Mouse (Mus musculus) kidney, postnatal 10 days (tissue): ENCODE data around the gene Coq8a.

Experiments used
- DNase-seq: peaks from one replicate; pipeline ENCODE4 v3.0.0; 2021; ENCODE audit warnings: mixed read lengths

Gene Coq8a

GRCm38 (mm10) chr1:180198959-180199714 is at the start of gene Coq8a:
Gene Coq8a, minus strand, starts transcription at chr1:180199602.
- no peak for DNase-seq

GRCm38 (mm10) chr1:180248593-180249146 is 49.3 kb upstream of the Coq8a start:
- DNase-seq, result no peak

DNA sequence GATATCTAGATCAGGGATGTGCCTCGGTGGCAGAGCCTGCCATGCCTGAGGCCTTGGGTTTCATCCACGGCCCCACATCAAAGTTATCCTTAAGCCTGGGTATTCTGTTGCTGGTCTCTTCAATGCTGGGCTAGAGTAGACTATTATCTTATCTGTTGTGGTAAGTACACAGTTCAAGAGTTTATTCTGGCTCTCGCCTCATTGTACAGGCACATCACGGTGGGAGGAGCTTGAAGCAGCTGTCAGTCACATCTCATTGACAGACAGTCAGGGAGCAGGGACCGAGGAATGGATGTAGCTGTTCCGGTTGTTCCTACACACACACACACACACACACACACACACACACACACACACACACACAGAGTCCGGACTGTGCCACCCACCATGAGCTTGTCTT is 48.5 kb upstream of the Coq8a start:
- DNase-seq, result no peak

DNA sequence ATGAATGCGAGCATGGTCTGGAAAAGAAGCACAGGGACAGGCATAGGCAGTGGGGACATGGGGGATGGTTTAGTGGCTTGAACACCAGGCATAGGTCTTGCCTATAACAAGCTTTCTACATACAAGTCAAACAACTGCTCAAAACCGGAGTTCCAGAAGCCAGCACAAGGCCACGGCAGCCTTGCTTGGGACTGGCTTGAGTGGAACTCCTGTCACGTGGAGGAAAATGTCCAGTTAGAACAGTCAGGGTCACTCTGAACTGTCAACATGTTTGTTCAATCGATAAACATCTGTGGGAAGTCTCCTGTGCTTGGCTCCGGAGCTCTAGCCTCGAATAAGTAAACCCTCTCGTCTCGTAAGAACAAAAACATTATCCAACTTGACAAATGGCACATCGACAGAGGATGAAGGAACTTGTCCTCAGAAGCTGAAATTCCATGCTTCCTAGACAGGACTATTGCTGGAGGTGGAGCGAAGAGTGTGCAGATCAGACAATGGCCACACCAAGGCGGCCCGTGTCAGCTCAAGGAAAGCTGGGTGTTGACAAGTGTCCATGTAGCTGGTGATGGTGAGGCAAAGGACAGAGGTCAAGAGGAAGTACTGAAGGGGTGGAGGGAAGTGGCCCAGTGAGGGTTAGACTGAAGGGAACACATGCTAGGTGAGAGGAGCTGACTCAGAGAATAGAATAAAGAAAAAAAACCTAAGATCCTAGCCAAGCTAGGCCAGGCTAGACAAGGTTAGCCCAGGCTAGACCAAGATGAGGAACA is 46.5 kb upstream of the Coq8a start:
- no peak for DNase-seq

- DNase-seq, result no peak
Observed at GRCm38 (mm10) chr1:180231729-180232128, 32.3 kb upstream of the Coq8a start.

DNA sequence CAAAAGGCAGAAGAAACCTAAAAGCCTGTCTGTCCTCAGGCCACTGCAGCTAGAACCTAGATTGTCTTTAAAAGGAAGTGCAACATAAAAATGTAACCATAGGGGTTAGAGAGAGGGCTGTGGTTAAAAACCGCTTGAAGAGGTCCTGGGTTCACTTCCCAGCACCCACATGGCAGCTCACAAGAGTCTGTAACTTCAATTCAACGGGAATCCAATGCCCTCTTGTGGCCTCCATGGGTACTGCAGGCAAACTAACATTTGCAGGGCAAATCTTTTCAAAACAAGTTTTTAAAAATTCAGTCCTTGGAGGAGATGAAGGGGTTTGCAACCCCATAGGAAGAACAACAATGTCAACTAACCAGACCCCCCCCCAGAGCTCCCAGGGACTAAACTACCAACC is 31.2 kb upstream of the Coq8a start:
- peak; percentile 38 for DNase-seq

DNA sequence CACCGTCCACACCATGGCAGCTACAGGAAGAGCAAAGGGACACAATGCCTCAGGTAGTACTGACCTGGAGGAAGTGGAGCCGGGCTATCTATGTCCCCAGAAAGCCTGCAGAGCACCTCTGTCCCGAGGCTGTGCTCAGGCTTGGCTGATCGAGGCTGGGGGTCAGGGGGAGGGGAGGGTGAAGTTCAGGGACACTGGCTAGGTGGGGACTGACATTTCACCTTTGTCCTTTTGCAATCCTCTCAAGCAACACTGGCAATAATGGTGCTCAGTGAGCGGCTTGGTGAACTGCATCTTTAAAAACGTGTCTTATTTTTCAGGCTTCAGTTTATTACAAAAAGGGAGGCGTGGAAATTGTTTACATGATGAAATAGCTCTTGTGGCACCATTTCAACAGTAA is 30.5 kb upstream of the Coq8a start:
- DNase-seq, result no peak

DNA sequence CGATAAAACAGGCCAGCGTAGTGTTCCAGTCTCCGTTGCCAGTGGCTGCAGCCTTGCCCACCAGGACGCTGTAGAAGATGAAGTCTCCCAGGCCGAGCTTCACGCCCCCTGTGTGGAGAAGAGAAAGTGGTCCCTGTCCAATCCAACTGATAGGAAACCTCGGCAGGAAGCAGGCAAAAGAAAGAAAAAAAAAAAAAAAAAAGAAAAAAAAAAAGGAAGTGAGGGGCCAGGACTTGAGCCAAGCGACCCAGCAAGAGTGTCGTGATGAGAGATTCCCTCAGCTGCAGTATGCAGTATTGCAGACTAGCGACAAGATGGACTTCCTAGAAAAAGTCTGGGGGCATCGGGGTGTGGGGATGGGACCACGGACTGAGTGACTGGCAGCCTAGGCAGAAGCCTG is 29.5 kb upstream of the Coq8a start:
- no peak for DNase-seq

DNA sequence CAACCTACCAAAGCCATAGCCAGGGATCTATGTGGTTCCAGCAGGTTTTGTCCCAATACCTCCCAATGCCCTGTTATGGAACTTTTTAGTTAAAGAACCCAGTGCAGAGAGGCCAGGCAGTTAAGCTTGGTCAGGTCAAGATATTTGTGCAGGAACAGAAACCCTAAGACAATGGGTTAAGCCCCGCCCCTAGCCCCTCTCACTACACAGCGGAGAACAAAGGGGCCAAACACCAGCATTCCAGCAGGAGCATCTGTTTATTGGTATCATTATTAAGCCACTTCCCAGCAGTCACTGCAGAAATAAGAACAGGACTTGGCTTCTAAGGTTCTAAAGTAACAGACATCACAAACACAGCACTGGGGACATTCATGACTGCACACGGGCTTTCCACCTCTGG is 27.4 kb upstream of the Coq8a start:
- no peak for DNase-seq

DNA sequence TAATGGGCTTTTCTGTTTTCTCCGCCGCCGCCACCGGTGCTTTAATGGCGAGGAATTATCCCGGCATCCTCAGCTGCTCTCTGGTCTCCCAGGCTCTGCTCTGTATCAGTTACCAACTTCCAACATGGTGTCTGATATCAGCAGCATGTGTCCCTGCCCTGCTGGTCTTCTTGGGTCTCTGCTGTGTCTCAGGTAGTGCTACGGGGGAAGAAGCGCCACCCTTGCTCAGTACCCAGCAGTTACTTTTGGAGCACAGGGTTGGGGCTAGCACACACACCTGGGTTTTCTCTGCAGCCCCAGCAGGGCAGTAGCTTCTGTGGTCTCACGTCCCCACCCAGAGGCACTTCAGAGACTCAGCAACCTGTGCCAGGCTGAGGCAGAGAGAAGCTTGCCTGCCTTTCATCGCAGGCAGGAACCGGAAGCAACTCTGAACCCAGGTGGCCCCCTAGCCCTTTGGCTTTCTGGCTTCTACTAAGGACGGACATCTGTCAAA is 26.9 kb upstream of the Coq8a start:
- peak; percentile 29 for DNase-seq

DNA sequence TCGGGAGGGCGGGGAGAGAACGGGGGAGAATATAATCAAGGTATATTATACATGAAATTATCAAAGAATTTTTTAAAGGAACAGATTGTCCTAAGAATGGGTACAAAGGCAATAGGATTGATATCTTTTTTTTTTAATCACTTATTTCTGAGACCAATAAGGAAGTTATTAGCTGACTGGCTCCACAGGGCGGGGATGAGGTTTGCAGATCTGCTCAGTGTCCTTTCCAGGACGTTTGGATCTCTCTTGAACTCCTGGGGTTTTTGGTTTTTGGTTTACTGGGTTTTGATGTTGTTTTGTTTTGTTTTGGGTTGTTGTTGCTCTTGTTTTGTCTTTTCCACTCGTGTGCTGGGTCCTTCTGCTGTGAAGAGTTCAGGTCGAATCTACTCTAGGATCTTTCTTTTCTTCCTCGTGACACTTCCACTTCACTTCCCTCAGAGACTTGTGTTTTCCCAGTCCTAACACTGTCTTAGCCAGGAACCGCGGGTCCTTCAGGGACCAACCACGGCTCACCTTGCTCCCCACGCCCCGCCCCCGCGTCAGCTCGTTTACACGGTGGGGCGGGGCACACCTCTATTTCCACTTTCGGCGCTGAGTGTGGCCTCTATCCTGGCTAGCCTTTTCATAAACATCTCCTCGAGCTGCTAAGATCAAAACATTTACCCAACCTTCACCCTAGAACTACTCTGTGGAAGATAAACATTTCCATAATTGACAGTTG is 26.3 kb upstream of the Coq8a start:
- peak; percentile 83 for DNase-seq

GRCm38 (mm10) chr1:180222007-180222406 is 22.6 kb upstream of the Coq8a start:
- no peak for DNase-seq

- no peak for DNase-seq
Observed at GRCm38 (mm10) chr1:180220791-180221542, 21.6 kb upstream of the Coq8a start.

GRCm38 (mm10) chr1:180216541-180217276 is 17.3 kb upstream of the Coq8a start:
- no peak for DNase-seq

GRCm38 (mm10) chr1:180215044-180215443 is 15.6 kb upstream of the Coq8a start:
- DNase-seq, result peak; percentile 80

GRCm38 (mm10) chr1:180212911-180213310 is 13.5 kb upstream of the Coq8a start:
- DNase-seq, result no peak

GRCm38 (mm10) chr1:180210781-180211271 is 11.4 kb upstream of the Coq8a start:
- peak; percentile 60 for DNase-seq

DNA sequence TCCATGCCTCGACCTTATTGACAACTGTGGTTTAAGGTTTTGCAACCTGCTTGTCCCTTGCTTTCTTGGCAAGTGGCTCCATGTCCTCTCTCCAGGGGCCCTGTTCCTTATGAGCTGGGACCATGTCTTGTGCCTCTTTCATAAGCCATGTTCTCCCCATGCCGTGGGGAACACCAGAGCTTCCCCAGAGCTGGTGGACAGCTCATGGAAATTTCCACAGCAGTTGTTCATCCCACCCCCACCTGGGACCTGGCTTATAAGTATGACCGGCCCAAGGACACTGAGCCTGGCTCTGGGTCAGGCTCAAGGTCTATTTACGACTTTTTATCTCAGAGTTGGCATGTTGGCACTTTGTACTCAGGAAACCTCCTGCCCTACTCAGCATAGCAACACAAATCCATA is 10.6 kb upstream of the Coq8a start:
- no peak for DNase-seq

DNA sequence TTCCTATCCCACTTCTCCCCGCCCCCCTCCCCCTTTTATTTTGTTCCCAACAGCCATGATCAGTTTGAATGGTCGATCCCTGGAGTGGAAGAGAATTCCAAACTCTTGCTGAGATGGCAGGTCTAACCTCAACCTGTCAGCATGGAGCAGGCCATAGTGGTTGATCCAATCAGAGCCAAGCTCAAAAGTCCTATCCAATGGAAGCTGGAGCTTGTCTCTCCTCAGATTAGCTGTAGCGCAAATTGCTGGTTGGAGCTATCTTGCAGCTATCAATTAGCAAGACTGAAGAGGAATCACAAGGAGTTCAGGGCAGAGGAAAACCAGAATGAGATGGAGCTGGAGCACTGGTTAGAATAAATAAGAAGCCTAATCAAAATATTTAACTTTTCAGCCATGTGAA is 9.0 kb upstream of the Coq8a start:
- DNase-seq, result no peak

- no peak for DNase-seq
Observed at GRCm38 (mm10) chr1:180200722-180201121, 1.3 kb upstream of the Coq8a start.

GRCm38 (mm10) chr1:180199715-180200050 is 281 bp upstream of the Coq8a start:
- DNase-seq, result no peak

DNA sequence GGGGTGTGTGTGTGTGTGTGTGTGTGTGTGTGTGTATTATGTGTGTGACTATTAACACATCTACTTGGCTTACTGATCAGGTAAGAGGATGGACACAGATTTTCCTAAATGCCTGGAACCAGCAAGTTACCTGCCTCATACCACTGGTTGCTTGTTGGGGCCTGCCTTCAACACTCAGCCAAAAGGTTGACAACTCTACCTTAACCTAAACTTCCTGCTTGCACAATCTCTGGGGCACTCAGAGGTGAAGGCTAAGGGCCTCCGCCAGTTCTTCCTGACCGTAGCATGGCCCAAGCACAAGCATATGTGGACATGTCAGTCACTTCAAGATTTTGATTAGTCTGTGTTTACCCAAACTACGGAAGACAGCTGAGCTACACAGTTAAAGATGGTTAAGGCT is 1.4 kb downstream of the Coq8a start:
- DNase-seq, result no peak
